Mouse (Mus musculus) bone marrow macrophage, adult 2 months (primary cell): ENCODE data around the gene Gm44596.

Experiments
- CTCF ChIP-seq: IDR thresholded peaks from 2 replicates; pipeline ENCODE4 v1.5.1; 2012; ENCODE audit warnings: low read depth, mild to moderate bottlenecking, low read length, moderate library complexity
- POLR2A ChIP-seq: IDR thresholded peaks from 2 replicates; pipeline ENCODE4 v1.6.1; 2012; ENCODE audit warnings: mild to moderate bottlenecking, low read depth, low read length, borderline replicate concordance

- no peak for TF ChIP-seq CTCF
- no peak for TF ChIP-seq POLR2A
These were observed 13.4 kb upstream of the Gm44596 start for GRCm38 (mm10) chr6:128361901-128362300.
